7 mouse cellular contexts compared by ENCODE assay signal in the genomic region with DNA sequence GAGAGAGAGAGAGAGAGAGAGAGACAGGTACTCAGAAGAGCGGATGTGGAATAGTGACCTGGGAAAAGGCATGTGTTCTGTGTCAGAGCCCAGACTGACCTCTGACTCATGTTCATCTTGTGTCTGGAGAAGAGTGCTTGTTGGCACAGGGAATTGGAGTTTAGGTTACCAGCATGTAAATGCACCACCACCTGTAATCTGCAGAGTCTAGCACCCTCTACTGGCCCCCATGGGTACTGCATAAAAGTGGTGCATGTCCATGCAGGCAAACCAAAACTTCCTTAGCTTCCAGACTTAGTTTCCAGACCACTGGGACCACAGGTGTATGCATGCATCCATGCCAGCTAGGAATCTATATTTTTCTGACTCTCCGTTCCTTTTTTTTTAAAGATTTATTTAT. TPM values are rescaled to one million over a fixed set of nuclear protein-coding genes. Genes with fewer than 3 reads are reported as not detected.
DNase-seq lines count a peak whose midpoint lies in the region; ATAC-seq lines count a peak whose summit lies in the region.

No protein-coding gene starts in this region.

- peak; percentile 95 for DNase-seq in R1 (ENCODE audit: low read depth, low spot score)
- DNase-seq in cerebellum, adult 11-12 months: peak; percentile 65
- DNase-seq in frontal cortex, postnatal 36 days (ENCODE audit: low spot score in 2 of 2): peak; percentile 73 to 81
- DNase-seq in hindlimb bud, embryonic 11.5 days (ENCODE audit: extremely low spot score, low read depth, low spot score): peak; percentile 97
- peak; percentile 66 to 78 for DNase-seq in left cerebral cortex, adult 18-20 months (ENCODE audit: low spot score in 2 of 2)
- peak; percentile 86 for DNase-seq in spleen, adult 12 weeks (ENCODE audit: low spot score)

- ATAC-seq in megakaryocyte, adult 5-6 weeks (ENCODE audit: poor library complexity, severe bottlenecking): peak; percentile 91

RNA-seq across cellular contexts. Expression of a gene that starts 5.9 kb away (rescaled TPM):
- total RNA-seq in left cerebral cortex, adult 18-20 months (2021): 10 to 100 TPM; 14.9 to 15.4 TPM
- total RNA-seq in megakaryocyte, adult 5-6 weeks (2015): 2.9 and 4.0 TPM in 2 replicates
- total RNA-seq in megakaryocyte, adult 5-6 weeks (2017): 1.5 and 5.4 TPM in 2 replicates

RNA-seq across cellular contexts. Expression of a gene that starts 8.3 kb away (rescaled TPM):
- total RNA-seq in left cerebral cortex, adult 18-20 months (2021): 10 to 100 TPM; 33.0 to 39.9 TPM
- total RNA-seq in megakaryocyte, adult 5-6 weeks (2015): 0.71 TPM in 1 of 2 replicates, not detected in the other
- total RNA-seq in megakaryocyte, adult 5-6 weeks (2017): not detected in 2 replicates

RNA-seq across cellular contexts. Expression of a gene that starts 25.6 kb away (rescaled TPM):
- 10 to 100 TPM; 10.4 to 10.8 TPM for total RNA-seq in left cerebral cortex, adult 18-20 months (2021)
- 6.5 and 6.9 TPM in 2 replicates for total RNA-seq in megakaryocyte, adult 5-6 weeks (2015)
- total RNA-seq in megakaryocyte, adult 5-6 weeks (2017): 9.0 and 10.6 TPM in 2 replicates

RNA-seq across cellular contexts. Expression of a gene that starts 39.7 kb away (rescaled TPM):
- not detected for total RNA-seq in left cerebral cortex, adult 18-20 months (2021)
- total RNA-seq in megakaryocyte, adult 5-6 weeks (2015): not detected in 2 replicates
- 0.33 TPM in 1 of 2 replicates, not detected in the other for total RNA-seq in megakaryocyte, adult 5-6 weeks (2017)

RNA-seq across cellular contexts. Expression of a gene that starts 45.9 kb away (rescaled TPM):
- 1 to 10 TPM; 7.0 to 9.2 TPM for total RNA-seq in left cerebral cortex, adult 18-20 months (2021)
- total RNA-seq in megakaryocyte, adult 5-6 weeks (2015): 14.1 and 16.1 TPM in 2 replicates
- total RNA-seq in megakaryocyte, adult 5-6 weeks (2017): 33.2 and 34.2 TPM in 2 replicates

Comparison
In these comparisons a context has a peak if more than half of its experiments do, and no peak if none do; other contexts are left out.
1. Peak in every context shown above with its lines: DNase-seq and ATAC-seq.
2. RNA of a gene that starts 8.3 kb away (total RNA-seq): 33.0 to 39.9 TPM in left cerebral cortex, adult 18-20 months; 0.71 TPM in megakaryocyte, adult 5-6 weeks; every median in the first group is over 10 times any median in the second.